In genomic region chr11:101052751-101053473, GRCm38 (mm10) we compare ENCODE assay signal across 13 mouse cellular contexts. TPM values are rescaled to one million over a fixed set of nuclear protein-coding genes. Genes with fewer than 3 reads are reported as not detected.
DNase-seq lines count a peak whose midpoint lies in the region; ATAC-seq and TF ChIP-seq lines count a peak whose summit lies in the region.
"Had no signal": no experiment of that assay in that cellular context is flagged by ENCODE, and none has a peak within 500 bp of the region (broad histone marks: within the 10 kb centered on the region; RNA-seq: fewer than 3 reads in every experiment).

No protein-coding gene starts in this region.

- H3K4me1 ChIP-seq in brown adipose tissue, adult 24 weeks (ENCODE audit: control insufficient read depth, insufficient read depth, insufficient read length, low read length), result peaks cover 7% of the 10 kb centered on the region; the same call in 1 of the 2 replicates
- H3K4me1 ChIP-seq in heart, postnatal 0 days (ENCODE audit: control insufficient read depth, insufficient read depth), result peaks cover 18% of the 10 kb centered on the region

- peaks cover 56% of the 10 kb centered on the region for H3K36me3 ChIP-seq in heart, postnatal 0 days (replicated peaks; ENCODE audit: control insufficient read depth, insufficient read depth, low read length)

- no peaks in the 10 kb centered on the region for H3K27me3 ChIP-seq in heart, postnatal 0 days (ENCODE audit: control insufficient read depth, insufficient read depth, low read length)

- no peak overlapping the region for H3K4me2 ChIP-seq in heart, postnatal 0 days (ENCODE audit: low read depth, low read length)
- H3K4me2 ChIP-seq: midbrain, embryonic 11.5 days had no signal

- H3K9ac ChIP-seq in heart, postnatal 0 days (replicated peaks; ENCODE audit: low read depth, low read length), result no peak overlapping the region
- H3K9ac ChIP-seq: forebrain, postnatal 0 days had no signal

- WGBS in heart, postnatal 0 days, result 80% methylated on average over 10 of the region's 10 CpGs

- no peak overlapping the region for H3K4me3 ChIP-seq in brown adipose tissue, adult 24 weeks (ENCODE audit: insufficient read depth, low read depth, low read length)
- no peak overlapping the region for H3K4me3 ChIP-seq in heart, postnatal 0 days (ENCODE audit: low read depth, low read length)

- DNase-seq in cerebellum, adult 9-10 months, result peak; percentile 26
- no peak for DNase-seq in cerebellum, adult 11-12 months
- no peak for DNase-seq in heart, postnatal 0 days (ENCODE audit: low spot score)
- peak; percentile 60 for DNase-seq in lung, postnatal 36 days
- DNase-seq in layer of hippocampus, adult 9-11 months, result no peak
- no peak for DNase-seq in left cerebral cortex, adult 11 months (ENCODE audit: low spot score)
- DNase-seq in cerebellum, adult 11 months, result no peak
- DNase-seq: cerebellum, postnatal 14 days; forebrain, postnatal 0 days; kidney, postnatal 10 days; retina, postnatal 1 day had no signal

- no peak for ATAC-seq in heart, postnatal 0 days (ENCODE audit: insufficient read depth, low read depth)
- ATAC-seq: forebrain, postnatal 0 days had no signal

- no peak for TF ChIP-seq EP300 in heart, postnatal 0 days (IDR thresholded peaks at IDR 0.05; ENCODE audit: low read depth)

- no peak for TF ChIP-seq CTCF in heart, postnatal 0 days (IDR thresholded peaks at IDR 0.05; ENCODE audit: low read depth)

- no peaks in the 10 kb centered on the region for H3K9me3 ChIP-seq in heart, postnatal 0 days (replicated peaks; ENCODE audit: control insufficient read depth, low read length)

- H3K27ac ChIP-seq in brown adipose tissue, adult 24 weeks (replicated peaks; ENCODE audit: low read depth, low read length), result peak overlapping the region; percentile 40
- peak overlapping the region; percentile 59 for H3K27ac ChIP-seq in heart, postnatal 0 days (ENCODE audit: low read depth)

RNA-seq across cellular contexts. Expression of gene Naglu, which starts 16.9 kb away (rescaled TPM):
- 4.4 and 7.1 TPM in 2 replicates for polyA plus RNA-seq in brown adipose tissue, adult 24 weeks (2012; ENCODE audit: insufficient read depth, insufficient read length, missing spikeins)
- 15.8 and 20.2 TPM in 2 replicates for total RNA-seq in heart, postnatal 0 days (2014; rRNA removed; ENCODE audit: low replicate concordance)
- 10.3 and 12.0 TPM in 2 replicates for polyA plus RNA-seq in heart, postnatal 0 days (2015; fragmentation: Nextera tagmentation; extraction: Ambion mirVana)

RNA-seq across cellular contexts. Expression of gene Hsd17b1, which starts 25.3 kb away (rescaled TPM):
- polyA plus RNA-seq in brown adipose tissue, adult 24 weeks (2012; ENCODE audit: insufficient read depth, insufficient read length, missing spikeins), result not detected in 2 replicates
- total RNA-seq in heart, postnatal 0 days (2014; rRNA removed; ENCODE audit: low replicate concordance), result not detected in 2 replicates
- 0.08 TPM in 1 of 2 replicates, not detected in the other for polyA plus RNA-seq in heart, postnatal 0 days (2015; fragmentation: Nextera tagmentation; extraction: Ambion mirVana)
- polyA plus RNA-seq: forebrain, postnatal 0 days had no signal

RNA-seq across cellular contexts. Expression of gene Coasy, which starts 29.5 kb away (rescaled TPM):
- 98.3 and 102 TPM in 2 replicates for polyA plus RNA-seq in brown adipose tissue, adult 24 weeks (2012; ENCODE audit: insufficient read depth, insufficient read length, missing spikeins)
- 44.6 and 64.1 TPM in 2 replicates for total RNA-seq in heart, postnatal 0 days (2014; rRNA removed; ENCODE audit: low replicate concordance)
- 26.8 and 26.9 TPM in 2 replicates for polyA plus RNA-seq in heart, postnatal 0 days (2015; fragmentation: Nextera tagmentation; extraction: Ambion mirVana)

RNA-seq across cellular contexts. Expression of gene Mlx, which starts 34.2 kb away (rescaled TPM):
- 55.0 and 67.5 TPM in 2 replicates for polyA plus RNA-seq in brown adipose tissue, adult 24 weeks (2012; ENCODE audit: insufficient read depth, insufficient read length, missing spikeins)
- total RNA-seq in heart, postnatal 0 days (2014; rRNA removed; ENCODE audit: low replicate concordance), result 21.8 and 46.6 TPM in 2 replicates
- 26.7 and 29.0 TPM in 2 replicates for polyA plus RNA-seq in heart, postnatal 0 days (2015; fragmentation: Nextera tagmentation; extraction: Ambion mirVana)

RNA-seq across cellular contexts. Expression of gene Psmc3ip, which starts 42.3 kb away (rescaled TPM):
- 1.7 and 3.6 TPM in 2 replicates for polyA plus RNA-seq in brown adipose tissue, adult 24 weeks (2012; ENCODE audit: insufficient read depth, insufficient read length, missing spikeins)
- 1.2 and 7.3 TPM in 2 replicates for total RNA-seq in heart, postnatal 0 days (2014; rRNA removed; ENCODE audit: low replicate concordance)
- polyA plus RNA-seq in heart, postnatal 0 days (2015; fragmentation: Nextera tagmentation; extraction: Ambion mirVana), result 10.3 and 12.0 TPM in 2 replicates

Comparison
In these comparisons a context has a peak if more than half of its experiments do, and no peak if none do; other contexts are left out.
1. DNase-seq: peak in cerebellum, adult 9-10 months (single experiment) and lung, postnatal 36 days (single experiment); none in cerebellum, adult 11-12 months (single experiment), heart, postnatal 0 days (single experiment), layer of hippocampus, adult 9-11 months (single experiment), left cerebral cortex, adult 11 months (single experiment) and cerebellum, adult 11 months (single experiment).